Comparison of ENCODE assay signal across 19 mouse cellular contexts in the genomic region with DNA sequence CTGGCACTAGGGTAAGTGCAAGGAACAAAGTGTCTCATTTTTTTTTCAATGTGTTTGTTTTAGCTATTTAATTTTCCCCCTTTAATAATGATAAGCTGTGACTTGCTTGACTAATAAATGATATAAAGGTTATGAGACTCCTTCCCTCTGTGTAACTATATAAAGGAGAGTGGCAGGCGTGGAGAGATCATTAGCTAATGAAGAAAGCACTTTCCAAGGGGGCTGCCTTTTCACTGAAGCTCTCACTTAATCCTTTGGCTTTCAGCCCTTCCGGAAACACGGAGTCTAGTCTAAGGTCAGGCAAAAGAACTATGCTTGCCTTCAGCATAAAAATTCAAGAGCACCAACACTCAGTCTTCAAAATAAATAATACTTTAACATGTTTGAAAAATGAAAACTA.
A peak's percentile ranks its signal among the peaks of the same experiment; 100 is the strongest.
DNase-seq lines count a peak whose midpoint lies in the region; ATAC-seq and TF ChIP-seq lines count a peak whose summit lies in the region.
"Had no signal": no experiment of that assay in that cellular context is flagged by ENCODE, and none has a peak within 500 bp of the region (broad histone marks: within the 10 kb centered on the region; RNA-seq: fewer than 3 reads in every experiment).

No protein-coding gene starts in this region.

- 8% methylated on average over 3 of the region's 3 CpGs for WGBS in forebrain, embryonic 14.5 days
- 13% methylated on average over 3 of the region's 3 CpGs for WGBS in forebrain, embryonic 11.5 days
- WGBS in kidney, postnatal 0 days, result 54% methylated on average over 3 of the region's 3 CpGs
- WGBS in midbrain, embryonic 13.5 days, result 13% methylated on average over 3 of the region's 3 CpGs
- WGBS in midbrain, embryonic 16.5 days, result 19% methylated on average over 3 of the region's 3 CpGs
- WGBS in midbrain, postnatal 0 days, result 20% methylated on average over 3 of the region's 3 CpGs

- H3K4me2 ChIP-seq in forebrain, embryonic 14.5 days (ENCODE audit: low read length), result no peak overlapping the region
- H3K4me2 ChIP-seq in forebrain, embryonic 11.5 days (ENCODE audit: low read depth, low read length, severe bottlenecking), result no peak overlapping the region
- no peak overlapping the region for H3K4me2 ChIP-seq in kidney, postnatal 0 days (ENCODE audit: low read length)
- no peak overlapping the region for H3K4me2 ChIP-seq in midbrain, embryonic 13.5 days (replicated peaks)
- no peak overlapping the region for H3K4me2 ChIP-seq in midbrain, embryonic 16.5 days (ENCODE audit: low read length)
- no peak overlapping the region for H3K4me2 ChIP-seq in midbrain, postnatal 0 days (ENCODE audit: low read depth, low read length, poor library complexity, severe bottlenecking)
- H3K4me2 ChIP-seq: embryonic facial prominence, embryonic 12.5 days; forebrain, embryonic 13.5 days; heart, embryonic 13.5 days; intestine, embryonic 15.5 days had no signal

- H3K9ac ChIP-seq in forebrain, embryonic 14.5 days (ENCODE audit: low read length), result no peak overlapping the region
- H3K9ac ChIP-seq in forebrain, embryonic 11.5 days (ENCODE audit: low read length), result no peak overlapping the region
- no peak overlapping the region for H3K9ac ChIP-seq in kidney, postnatal 0 days (ENCODE audit: low read depth, low read length)
- H3K9ac ChIP-seq in midbrain, embryonic 13.5 days (replicated peaks), result no peak overlapping the region
- no peak overlapping the region for H3K9ac ChIP-seq in midbrain, embryonic 16.5 days (ENCODE audit: low read depth, low read length)
- no peak overlapping the region for H3K9ac ChIP-seq in midbrain, postnatal 0 days (replicated peaks; ENCODE audit: low read length, poor library complexity, severe bottlenecking)
- H3K9ac ChIP-seq: embryonic facial prominence, embryonic 12.5 days; forebrain, embryonic 13.5 days; heart, embryonic 13.5 days; intestine, embryonic 15.5 days had no signal

- H3K27ac ChIP-seq in forebrain, embryonic 14.5 days (ENCODE audit: low read depth, low read length), result no peak overlapping the region
- no peak overlapping the region for H3K27ac ChIP-seq in forebrain, embryonic 11.5 days (ENCODE audit: low read depth, low read length)
- H3K27ac ChIP-seq in kidney, postnatal 0 days, result no peak overlapping the region
- H3K27ac ChIP-seq in midbrain, embryonic 13.5 days, result no peak overlapping the region
- no peak overlapping the region for H3K27ac ChIP-seq in midbrain, embryonic 16.5 days (ENCODE audit: low read length)
- no peak overlapping the region for H3K27ac ChIP-seq in midbrain, postnatal 0 days (ENCODE audit: low read depth, low read length)
- H3K27ac ChIP-seq: embryonic facial prominence, embryonic 12.5 days; forebrain, embryonic 13.5 days; heart, embryonic 13.5 days; intestine, embryonic 15.5 days had no signal

- TF ChIP-seq CTCF in kidney, postnatal 0 days (IDR thresholded peaks at IDR 0.05; ENCODE audit: low read depth), result no peak
- TF ChIP-seq CTCF in midbrain, postnatal 0 days (IDR thresholded peaks at IDR 0.05), result no peak

- H3K4me1 ChIP-seq in forebrain, embryonic 14.5 days (ENCODE audit: control insufficient read depth, insufficient read depth, low read length), result no peaks in the 10 kb centered on the region
- H3K4me1 ChIP-seq in forebrain, embryonic 11.5 days (replicated peaks; ENCODE audit: control insufficient read depth, insufficient read depth, low read length), result no peaks in the 10 kb centered on the region
- no peaks in the 10 kb centered on the region for H3K4me1 ChIP-seq in kidney, postnatal 0 days (replicated peaks; ENCODE audit: insufficient read depth, low read length)
- peaks cover 3% of the 10 kb centered on the region; the same call in 1 of the 2 replicates for H3K4me1 ChIP-seq in midbrain, embryonic 13.5 days (replicated peaks)
- H3K4me1 ChIP-seq in midbrain, embryonic 16.5 days (ENCODE audit: control insufficient read depth, insufficient read depth, low read length), result peaks cover 5% of the 10 kb centered on the region
- H3K4me1 ChIP-seq in midbrain, postnatal 0 days (ENCODE audit: insufficient read depth, low read length), result no peaks in the 10 kb centered on the region
- H3K4me1 ChIP-seq: embryonic facial prominence, embryonic 12.5 days; heart, embryonic 13.5 days; intestine, embryonic 15.5 days had no signal

- H3K9me3 ChIP-seq in forebrain, embryonic 14.5 days (replicated peaks; ENCODE audit: control insufficient read depth, low read length), result no peaks in the 10 kb centered on the region
- H3K9me3 ChIP-seq in forebrain, embryonic 11.5 days (ENCODE audit: control insufficient read depth, low read length), result no peaks in the 10 kb centered on the region
- H3K9me3 ChIP-seq in kidney, postnatal 0 days (replicated peaks; ENCODE audit: low read length), result no peaks in the 10 kb centered on the region
- H3K9me3 ChIP-seq in midbrain, embryonic 13.5 days, result no peaks in the 10 kb centered on the region
- H3K9me3 ChIP-seq in midbrain, embryonic 16.5 days (replicated peaks; ENCODE audit: control insufficient read depth, low read length, poor library complexity, severe bottlenecking), result no peaks in the 10 kb centered on the region
- H3K9me3 ChIP-seq in midbrain, postnatal 0 days (ENCODE audit: low read length), result no peaks in the 10 kb centered on the region
- H3K9me3 ChIP-seq: embryonic facial prominence, embryonic 12.5 days; forebrain, embryonic 13.5 days; heart, embryonic 13.5 days; intestine, embryonic 15.5 days had no signal

- DNase-seq in forebrain, embryonic 14.5 days (ENCODE audit: low spot score), result peak; percentile 32
- no peak for DNase-seq in forebrain, embryonic 11.5 days (ENCODE audit: low spot score)
- peak; percentile 9 for DNase-seq in kidney, postnatal 0 days (ENCODE audit: low spot score)
- no peak for DNase-seq in kidney, postnatal 36 days
- DNase-seq in midbrain, postnatal 0 days (ENCODE audit: low spot score), result peak; percentile 23
- DNase-seq in yolk sac, embryonic 10.5 days (ENCODE audit: low spot score), result no peak
- DNase-seq: adrenal gland, adult 2 months; adrenal gland, postnatal 25 days; cerebellum, adult 2 months; cerebellum, postnatal 14 days; gastrocnemius, postnatal 36 days; heart, adult 11 months; heart, postnatal 4 days had no signal

- H3K4me3 ChIP-seq in forebrain, embryonic 14.5 days (ENCODE audit: low read depth, low read length), result no peak overlapping the region
- no peak overlapping the region for H3K4me3 ChIP-seq in forebrain, embryonic 11.5 days (ENCODE audit: low read depth, low read length)
- H3K4me3 ChIP-seq in kidney, postnatal 0 days (replicated peaks; ENCODE audit: low read depth, low read length), result no peak overlapping the region
- no peak overlapping the region for H3K4me3 ChIP-seq in midbrain, embryonic 13.5 days (replicated peaks)
- H3K4me3 ChIP-seq in midbrain, embryonic 16.5 days (ENCODE audit: low read depth, low read length), result no peak overlapping the region
- no peak overlapping the region for H3K4me3 ChIP-seq in midbrain, postnatal 0 days (ENCODE audit: low read depth, low read length)
- H3K4me3 ChIP-seq: embryonic facial prominence, embryonic 12.5 days; forebrain, embryonic 13.5 days; heart, embryonic 13.5 days; intestine, embryonic 15.5 days had no signal

- H3K36me3 ChIP-seq in forebrain, embryonic 14.5 days (ENCODE audit: control insufficient read depth, insufficient read depth, low read length), result no peaks in the 10 kb centered on the region
- no peaks in the 10 kb centered on the region for H3K36me3 ChIP-seq in forebrain, embryonic 11.5 days (ENCODE audit: control insufficient read depth, insufficient read depth, low read length)
- H3K36me3 ChIP-seq in kidney, postnatal 0 days (ENCODE audit: insufficient read depth, low read length), result no peaks in the 10 kb centered on the region
- H3K36me3 ChIP-seq in midbrain, embryonic 13.5 days, result no peaks in the 10 kb centered on the region
- H3K36me3 ChIP-seq in midbrain, embryonic 16.5 days (ENCODE audit: control insufficient read depth, insufficient read depth, low read length), result no peaks in the 10 kb centered on the region
- H3K36me3 ChIP-seq in midbrain, postnatal 0 days (ENCODE audit: insufficient read depth, low read length), result no peaks in the 10 kb centered on the region
- H3K36me3 ChIP-seq: embryonic facial prominence, embryonic 12.5 days; heart, embryonic 13.5 days; intestine, embryonic 15.5 days had no signal

- no peaks in the 10 kb centered on the region for H3K27me3 ChIP-seq in forebrain, embryonic 14.5 days (replicated peaks; ENCODE audit: control insufficient read depth, insufficient read depth, low read length)
- H3K27me3 ChIP-seq in forebrain, embryonic 11.5 days (ENCODE audit: control insufficient read depth, insufficient read depth, low read length), result no peaks in the 10 kb centered on the region
- H3K27me3 ChIP-seq in kidney, postnatal 0 days (ENCODE audit: insufficient read depth, low read length), result no peaks in the 10 kb centered on the region
- H3K27me3 ChIP-seq in midbrain, embryonic 13.5 days, result no peaks in the 10 kb centered on the region
- H3K27me3 ChIP-seq in midbrain, embryonic 16.5 days (ENCODE audit: control insufficient read depth, insufficient read depth, low read depth, low read length), result no peaks in the 10 kb centered on the region
- H3K27me3 ChIP-seq in midbrain, postnatal 0 days (ENCODE audit: insufficient read depth, low read length), result no peaks in the 10 kb centered on the region
- H3K27me3 ChIP-seq: embryonic facial prominence, embryonic 12.5 days; forebrain, embryonic 13.5 days; heart, embryonic 13.5 days; intestine, embryonic 15.5 days had no signal

- ATAC-seq in forebrain, embryonic 14.5 days, result no peak
- no peak for ATAC-seq in forebrain, embryonic 11.5 days (replicated peaks; ENCODE audit: low FRiP score)
- no peak for ATAC-seq in kidney, postnatal 0 days (replicated peaks; ENCODE audit: low FRiP score, low read depth)
- peak; percentile 45; the same call in 1 of the 2 replicates for ATAC-seq in midbrain, embryonic 13.5 days
- ATAC-seq in midbrain, embryonic 16.5 days, result no peak
- ATAC-seq in midbrain, postnatal 0 days (ENCODE audit: low FRiP score), result no peak
- ATAC-seq: forebrain, embryonic 13.5 days; intestine, embryonic 15.5 days had no signal

Comparison
In these comparisons a context has a peak if more than half of its experiments do, and no peak if none do; other contexts are left out.
1. DNase-seq: peak in forebrain, embryonic 14.5 days (single experiment), kidney, postnatal 0 days (single experiment) and midbrain, postnatal 0 days (single experiment); none in forebrain, embryonic 11.5 days (single experiment), kidney, postnatal 36 days (0 of 2) and yolk sac, embryonic 10.5 days (single experiment).